Mouse (Mus musculus) embryonic facial prominence, embryonic 15.5 days (tissue): ENCODE results near the gene Lrrc1. TPM values are rescaled to one million over a fixed set of nuclear protein-coding genes. Genes with fewer than 3 reads are reported as not detected.

ENCODE experiments used
- ATAC-seq: fragments of 200-750 bp; cut with Nextera tagmentation; 2 replicates; pipeline ENCODE4 v1.8.0; 2017; ENCODE audit warnings: low read depth, moderate TSS enrichment; ENCODE audit not compliant: insufficient number of reproducible peaks, low FRiP score, low TSS enrichment
- H3K27ac ChIP-seq: fragments of 300-500 bp; sonication (generic); replicated peaks from 2 replicates; pipeline ENCODE4 v1.5.1; 2015; ENCODE audit warnings: mild to moderate bottlenecking, inconsistent platforms
- H3K27me3 ChIP-seq: fragments of 300-500 bp; sonication (generic); 2 replicates; pipeline ENCODE4 v1.6.1; 2015; ENCODE audit warnings: inconsistent platforms
- H3K36me3 ChIP-seq: fragments of 300-500 bp; sonication (generic); 2 replicates; pipeline ENCODE4 v1.6.1; 2015; ENCODE audit warnings: mild to moderate bottlenecking, inconsistent platforms
- H3K4me1 ChIP-seq: fragments of 300-500 bp; sonication (generic); 2 replicates; pipeline ENCODE4 v1.6.1; 2015; ENCODE audit warnings: inconsistent platforms
- H3K4me2 ChIP-seq: fragments of 300-500 bp; sonication (generic); replicated peaks from 2 replicates; pipeline ENCODE4 v1.6.1; 2015; ENCODE audit warnings: mild to moderate bottlenecking, inconsistent platforms
- H3K4me3 ChIP-seq: fragments of 300-500 bp; sonication (generic); replicated peaks from 2 replicates; pipeline ENCODE4 v1.5.1; 2015; ENCODE audit warnings: mild to moderate bottlenecking, inconsistent platforms
- H3K9ac ChIP-seq: fragments of 300-500 bp; sonication (generic); 2 replicates; pipeline ENCODE4 v1.6.1; 2015; ENCODE audit warnings: inconsistent platforms
- H3K9me3 ChIP-seq: fragments of 300-500 bp; sonication (generic); replicated peaks from 2 replicates; pipeline ENCODE4 v1.6.1; 2016; ENCODE audit warnings: inconsistent platforms
- WGBS: fragments of 180-500 bp; shearing (Covaris S2); methylation state at CpG from one replicate; pipeline ENCODE4 v1.1.7; 2015; 5-methylcytosine and 5-hydroxymethylcytosine counted together
- microRNA-seq: library from miRNA; unstranded; fragments of <30 nt; microRNA quantifications from one replicate; pipeline ENCODE4, GENCODE M21; 2016; ENCODE audit warnings: borderline number of aligned reads
- polyA plus RNA-seq: library from polyadenylated mRNA; unstranded; fragments of >200 nt; fragmentation: Nextera tagmentation; extraction: Ambion mirVana; gene quantifications from 2 replicates; pipeline ENCODE4 v1.2.1, GENCODE M21; 2015

The Lrrc1 gene
- polyA plus RNA-seq, 1 experiment from 2014 or later, result 19.5 TPM

GRCm38 (mm10) chr9:77381565-77381964 lies 163.1 kb downstream of the Lrrc1 start:
- Histone ChIP-seq H3K9ac (no peak overlapping the region), H3K4me3 (no peak overlapping the region), H3K36me3 (no peaks in the 10 kb centered on the region), H3K27me3 (no peaks in the 10 kb centered on the region), H3K4me2 (no peak overlapping the region), H3K4me1 (no peaks in the 10 kb centered on the region; the same call in 1 of the 2 replicates), H3K9me3 (no peaks in the 10 kb centered on the region), H3K27ac (no peak overlapping the region)
- WGBS, result 10% methylated on average over 5 of the region's 5 CpGs
- ATAC-seq, result no peak

Small RNA genes lying within 50 kb of the gene (microRNA-seq; reads per million reads assigned to microRNA genes)
- not detected for gene Gm25250

Other genes starting within 250 kb of the Lrrc1 start
- 6.4 and 6.6 TPM in 2 replicates for gene Mlip, start 191.9 kb downstream of the Lrrc1 start, polyA plus RNA-seq
- 12.7 and 17.5 TPM in 2 replicates for gene Klhl31, start 91.6 kb upstream of the Lrrc1 start, polyA plus RNA-seq
- 16.3 and 17.1 TPM in 2 replicates for gene Gclc, start 209.7 kb upstream of the Lrrc1 start, polyA plus RNA-seq